Mouse (Mus musculus): ENCODE measurements around the gene Sp8.

Sp8 gene

GRCm38 (mm10) chr12:118848496-118849202, 2.5 kb downstream of the Sp8 start:
- intact Hi-C loops (cut with DNase I): no loop called here

GRCm38 (mm10) chr12:118849203-118849861, 3.2 kb downstream of the Sp8 start:
- intact Hi-C loops (cut with DNase I): no loop called here

DNA sequence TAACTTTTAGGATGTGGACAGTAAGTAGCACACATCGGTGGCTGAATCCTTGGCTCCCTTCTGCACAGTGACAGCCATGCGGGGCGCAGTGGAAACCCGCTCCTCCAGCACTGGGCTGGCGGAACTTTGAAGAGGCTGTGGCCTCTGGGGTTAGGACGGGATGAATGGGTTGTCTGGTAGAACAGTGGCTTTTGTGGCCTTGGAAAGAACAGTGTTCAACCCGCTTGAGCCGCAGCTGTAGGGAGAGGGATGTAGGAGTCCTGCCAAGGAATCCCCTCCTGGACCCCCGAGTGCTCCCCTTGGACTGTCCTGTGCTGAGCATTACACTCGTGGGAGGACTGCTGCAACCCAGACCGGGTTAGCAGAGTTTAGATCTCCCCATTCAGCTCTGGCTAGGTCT, 3.9 kb downstream of the Sp8 start:
- intact Hi-C loops (cut with DNase I): loop anchor here (10.0 kb wide), 1 partner anchor 855 kb away; no protein-coding TSS in a partner anchor

GRCm38 (mm10) chr12:118850851-118851410, 4.8 kb downstream of the Sp8 start:
- intact Hi-C loops (cut with DNase I): loop anchor here (10.0 kb wide), 1 partner anchor 856 kb away; no protein-coding TSS in a partner anchor

GRCm38 (mm10) chr12:118853331-118853730, 7.2 kb downstream of the Sp8 start:
- intact Hi-C loops (cut with DNase I): loop anchor here (10.0 kb wide), 1 partner anchor 859 kb away; no protein-coding TSS in a partner anchor

DNA sequence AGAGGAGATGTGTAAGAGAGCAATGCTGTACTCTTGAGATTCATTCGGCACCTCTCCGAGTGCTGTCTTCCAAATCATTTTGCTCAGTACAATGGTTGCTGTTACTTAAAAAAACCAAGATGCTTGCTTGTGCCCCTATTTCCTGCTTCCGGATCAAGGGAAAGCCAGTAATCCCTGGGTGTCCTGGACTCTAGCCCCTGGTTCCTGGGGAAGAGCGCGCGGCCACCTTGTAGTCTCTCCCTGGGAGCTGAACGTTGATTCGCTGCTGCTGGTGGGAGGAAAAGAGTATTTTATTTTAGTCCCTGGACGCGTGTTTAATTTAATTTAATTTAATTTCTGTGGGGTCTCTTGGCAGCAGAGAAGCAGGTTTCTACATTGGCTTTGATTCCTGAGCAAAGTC, 8.3 kb downstream of the Sp8 start:
- intact Hi-C loops (cut with DNase I): loop anchor here (2.0 to 10.0 kb wide), 3 partner anchors 398 to 1034 kb away; no protein-coding TSS in a partner anchor

GRCm38 (mm10) chr12:118854831-118855453, 8.8 kb downstream of the Sp8 start:
- intact Hi-C loops (cut with DNase I): loop anchor here (2.0 to 10.0 kb wide), 3 partner anchors 398 to 1034 kb away; no protein-coding TSS in a partner anchor

DNA sequence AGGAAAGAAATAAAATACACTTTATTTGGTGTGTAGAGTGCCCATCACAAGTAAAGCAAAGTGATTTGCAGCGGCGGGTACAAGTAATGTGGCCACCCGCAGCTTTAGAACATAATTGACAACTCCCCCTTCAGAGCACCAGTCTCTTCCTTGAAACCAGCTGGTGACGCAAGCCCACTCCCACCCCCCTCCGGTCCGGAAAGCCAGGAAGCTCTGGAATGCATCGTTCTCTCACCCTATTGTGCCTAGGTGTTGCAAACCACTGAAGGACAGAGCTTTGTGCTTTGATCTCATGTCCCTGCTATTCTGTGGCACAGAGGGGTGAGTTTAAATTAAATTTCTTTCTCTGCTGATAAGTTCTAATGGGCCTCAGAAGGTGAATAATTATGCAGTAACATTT, 10.0 kb downstream of the Sp8 start:
- intact Hi-C loops (cut with DNase I): loop anchor here (10.0 kb wide), 1 partner anchor 861 kb away; no protein-coding TSS in a partner anchor

DNA sequence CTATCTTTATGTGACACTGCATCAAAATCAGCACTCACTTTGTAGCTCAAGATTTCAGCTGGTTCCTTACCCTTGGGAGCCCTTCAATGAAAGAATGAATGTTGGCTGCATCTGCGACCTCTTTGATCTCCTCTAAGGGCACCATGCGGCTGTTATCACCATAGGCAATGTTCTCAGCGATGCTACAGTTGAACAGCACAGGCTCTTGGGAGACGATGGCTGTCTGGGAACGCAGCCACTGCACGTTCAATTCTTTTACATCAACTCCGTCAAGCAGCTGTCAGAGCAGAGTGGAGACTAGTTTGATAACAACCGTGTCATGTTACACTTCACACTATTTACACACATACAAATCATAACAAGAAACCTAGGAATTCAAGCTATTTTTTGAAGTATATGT, 26.5 kb downstream of the Sp8 start:
- intact Hi-C loops (cut with DNase I): no loop called here

DNA sequence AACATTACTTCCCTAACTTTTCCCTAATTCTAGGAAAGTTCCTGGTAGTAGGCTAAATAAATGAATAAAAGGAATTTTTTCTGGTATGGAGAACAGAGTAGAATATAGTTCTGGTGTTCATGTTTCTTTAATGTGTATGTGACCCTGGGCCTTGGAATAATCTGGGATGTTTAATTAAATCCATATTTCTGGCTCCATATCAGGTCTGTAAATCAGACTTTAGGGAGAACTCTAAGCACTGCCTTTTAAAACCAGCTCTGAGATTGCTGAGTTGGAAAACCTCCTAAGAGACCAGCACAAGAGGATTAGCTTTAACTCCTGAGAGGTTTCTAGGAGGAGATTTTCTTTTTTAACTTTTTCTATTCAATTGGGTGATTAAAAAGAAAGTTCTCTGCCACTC, 36.7 kb downstream of the Sp8 start:
- intact Hi-C loops (cut with DNase I): no loop called here

- intact Hi-C loops (cut with DNase I): no loop called here
Observed at GRCm38 (mm10) chr12:118887964-118888363, 41.8 kb downstream of the Sp8 start.

Measured in adrenal gland (tissue).